Comparison of ENCODE assay signal across 10 mouse cellular contexts in the genomic region with DNA sequence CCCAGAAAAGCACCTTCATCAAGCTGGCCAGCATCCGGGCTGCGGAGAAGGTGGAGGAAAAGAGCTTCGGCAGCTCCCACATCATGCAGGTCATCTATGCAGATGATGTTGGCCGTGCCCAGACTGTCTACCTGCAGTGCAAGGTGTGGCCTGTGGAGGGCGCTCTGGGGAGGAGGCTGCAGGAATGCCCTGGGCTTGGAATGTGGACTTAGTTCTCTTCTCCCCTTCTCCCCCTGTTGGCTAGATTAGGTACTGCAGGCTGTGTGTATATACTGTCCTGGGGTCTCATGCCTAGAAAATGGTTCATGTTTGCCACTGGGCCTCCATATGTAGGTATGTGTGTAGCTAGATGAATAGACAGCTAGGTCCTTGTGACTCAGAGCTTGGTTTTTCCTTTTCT. TPM values are rescaled to one million over a fixed set of nuclear protein-coding genes. Genes with fewer than 3 reads are reported as not detected.
A peak's percentile ranks its signal among the peaks of the same experiment; 100 is the strongest.
DNase-seq lines count a peak whose midpoint lies in the region; ATAC-seq and TF ChIP-seq lines count a peak whose summit lies in the region.
"Had no signal": no experiment of that assay in that cellular context is flagged by ENCODE, and none has a peak within 500 bp of the region (broad histone marks: within the 10 kb centered on the region; RNA-seq: fewer than 3 reads in every experiment).

No protein-coding gene starts in this region.

- H3K27ac ChIP-seq in cerebellum, adult 2 months (ENCODE audit: insufficient read depth, low read length), result no peak overlapping the region
- no peak overlapping the region for H3K27ac ChIP-seq in small intestine, adult 2 months (ENCODE audit: insufficient read depth, low read depth, low read length)
- H3K27ac ChIP-seq: neural tube, embryonic 12.5 days had no signal

- no peak overlapping the region for H3K4me3 ChIP-seq in cerebellum, adult 2 months (replicated peaks; ENCODE audit: insufficient read depth, low read depth, low read length)
- no peak overlapping the region for H3K4me3 ChIP-seq in lung, adult 2 months (replicated peaks; ENCODE audit: extremely low read depth, low read depth, low read length)
- no peak overlapping the region for H3K4me3 ChIP-seq in small intestine, adult 2 months (ENCODE audit: low read depth, low read length)
- H3K4me3 ChIP-seq: neural tube, embryonic 12.5 days had no signal

- DNase-seq in cerebellum, adult 2 months, result peak in 1 of 2 experiments; percentile 29
- no peak for DNase-seq in lung, adult 2 months
- DNase-seq in lung, postnatal 25 days (ENCODE audit: low spot score), result no peak
- DNase-seq in brain, embryonic 14.5 days (ENCODE audit: low read depth), result no peak
- no peak for DNase-seq in adrenal gland, postnatal 25 days
- DNase-seq in yolk sac, embryonic 10.5 days (ENCODE audit: low spot score), result no peak

- H3K27me3 ChIP-seq in cerebellum, adult 2 months (ENCODE audit: control insufficient read depth, insufficient read depth, low read length), result no peaks in the 10 kb centered on the region
- H3K27me3 ChIP-seq in small intestine, adult 2 months (ENCODE audit: control insufficient read depth, insufficient read depth, low read length), result no peaks in the 10 kb centered on the region

- peak; percentile 48 for TF ChIP-seq CTCF in cerebellum, adult 2 months (IDR thresholded peaks at IDR 0.05; ENCODE audit: borderline replicate concordance, insufficient read depth, low read depth, low read length)
- 0 out of 2 replicates have a peak, but pooled peaks have one; percentile 24 for TF ChIP-seq CTCF in lung, adult 2 months (IDR thresholded peaks at IDR 0.05; ENCODE audit: insufficient read depth, low read length)
- peak; percentile 56 for TF ChIP-seq CTCF in brain, embryonic 14.5 days (IDR thresholded peaks at IDR 0.05; ENCODE audit: borderline replicate concordance, extremely low read depth, insufficient read depth, insufficient read length)
- peak; percentile 49; the same call in 1 of the 2 replicates for TF ChIP-seq CTCF in small intestine, adult 2 months (IDR thresholded peaks at IDR 0.05; ENCODE audit: extremely low read depth, insufficient read length, insufficient replicate concordance, low read depth, low read length)

- no peaks in the 10 kb centered on the region for H3K36me3 ChIP-seq in small intestine, adult 2 months (ENCODE audit: control insufficient read depth, insufficient read depth, low read length)
- H3K36me3 ChIP-seq: neural tube, embryonic 12.5 days had no signal

- ATAC-seq in cerebellum, adult (ENCODE audit: insufficient number of reproducible peaks, low FRiP score, low TSS enrichment), result no peak

- WGBS in cerebellum, adult 2 months, result 78% methylated on average over 5 of the region's 5 CpGs
- WGBS in lung, adult 2 months, result 83% methylated on average over 5 of the region's 5 CpGs
- 93% methylated on average over 5 of the region's 5 CpGs for WGBS in small intestine, adult 2 months

- H3K4me1 ChIP-seq in cerebellum, adult 2 months (ENCODE audit: control insufficient read depth, insufficient read depth, low read length), result no peaks in the 10 kb centered on the region
- H3K4me1 ChIP-seq in lung, adult 2 months (ENCODE audit: control insufficient read depth, insufficient read depth, low read length), result 0 out of 2 replicates have a peak, but pooled peaks cover 4% of the 10 kb centered on the region
- peaks cover 9% of the 10 kb centered on the region for H3K4me1 ChIP-seq in small intestine, adult 2 months (ENCODE audit: control insufficient read depth, insufficient read depth, insufficient read length, low read length)

- TF ChIP-seq POLR2A in cerebellum, adult 2 months (IDR thresholded peaks at IDR 0.05; ENCODE audit: borderline replicate concordance, insufficient read depth, low read length), result no peak
- TF ChIP-seq POLR2A in lung, adult 2 months (IDR thresholded peaks at IDR 0.05; ENCODE audit: borderline replicate concordance, extremely low read depth, low read depth, low read length), result no peak
- no peak for TF ChIP-seq POLR2A in brain, embryonic 14.5 days (IDR thresholded peaks at IDR 0.05; ENCODE audit: borderline replicate concordance, extremely low read depth, insufficient read depth, insufficient read length, poor library complexity, severe bottlenecking)
- TF ChIP-seq POLR2A in small intestine, adult 2 months (IDR thresholded peaks at IDR 0.05; ENCODE audit: low read depth, low read length), result no peak

RNA-seq across cellular contexts. Expression of gene Polr2j, which starts 11.9 kb away (rescaled TPM):
- 121 and 123 TPM in 2 replicates for polyA plus RNA-seq in cerebellum, adult 2 months (2012; rRNA removed)
- 35.0 and 37.1 TPM in 2 replicates for polyA plus RNA-seq in lung, adult 2 months (2012; rRNA removed)
- 144 and 199 TPM in 2 replicates for polyA plus RNA-seq in brain, embryonic 14.5 days (2012; rRNA removed)
- polyA plus RNA-seq in small intestine, adult 2 months (2012; rRNA removed), result 29.3 and 48.4 TPM in 2 replicates
- 76.9 and 82.2 TPM in 2 replicates for total RNA-seq in adrenal gland, postnatal 25 days (2021)

RNA-seq across cellular contexts. Expression of gene Rasa4, which starts 20.8 kb away (rescaled TPM):
- 32.7 and 32.9 TPM in 2 replicates for polyA plus RNA-seq in cerebellum, adult 2 months (2012; rRNA removed)
- 11.8 and 16.1 TPM in 2 replicates for polyA plus RNA-seq in lung, adult 2 months (2012; rRNA removed)
- 9.5 and 18.1 TPM in 2 replicates for polyA plus RNA-seq in brain, embryonic 14.5 days (2012; rRNA removed)
- 16.5 and 42.8 TPM in 2 replicates for polyA plus RNA-seq in small intestine, adult 2 months (2012; rRNA removed)
- total RNA-seq in adrenal gland, postnatal 25 days (2021), result 13.8 and 19.1 TPM in 2 replicates

RNA-seq across cellular contexts. Expression of gene Lrwd1, which starts 31.4 kb away (rescaled TPM):
- polyA plus RNA-seq in cerebellum, adult 2 months (2012; rRNA removed), result 21.5 and 23.7 TPM in 2 replicates
- polyA plus RNA-seq in lung, adult 2 months (2012; rRNA removed), result 32.3 and 35.4 TPM in 2 replicates
- polyA plus RNA-seq in brain, embryonic 14.5 days (2012; rRNA removed), result 45.7 and 69.0 TPM in 2 replicates
- 8.9 and 16.9 TPM in 2 replicates for polyA plus RNA-seq in small intestine, adult 2 months (2012; rRNA removed)
- total RNA-seq in adrenal gland, postnatal 25 days (2021), result 13.8 and 14.3 TPM in 2 replicates

RNA-seq across cellular contexts. Expression of gene Alkbh4, which starts 31.4 kb away (rescaled TPM):
- polyA plus RNA-seq in cerebellum, adult 2 months (2012; rRNA removed), result 15.7 and 17.2 TPM in 2 replicates
- 15.1 TPM in 2 replicates for polyA plus RNA-seq in lung, adult 2 months (2012; rRNA removed)
- 17.5 and 21.8 TPM in 2 replicates for polyA plus RNA-seq in brain, embryonic 14.5 days (2012; rRNA removed)
- 11.2 and 25.3 TPM in 2 replicates for polyA plus RNA-seq in small intestine, adult 2 months (2012; rRNA removed)
- 8.8 and 9.5 TPM in 2 replicates for total RNA-seq in adrenal gland, postnatal 25 days (2021)

RNA-seq across cellular contexts. Expression of gene Upk3bl, which starts 50.2 kb away (rescaled TPM):
- polyA plus RNA-seq in cerebellum, adult 2 months (2012; rRNA removed), result 1.0 and 1.1 TPM in 2 replicates
- 4.2 TPM in 1 of 2 replicates, not detected in the other for polyA plus RNA-seq in lung, adult 2 months (2012; rRNA removed)
- polyA plus RNA-seq in brain, embryonic 14.5 days (2012; rRNA removed), result 0.26 and 0.40 TPM in 2 replicates
- polyA plus RNA-seq in small intestine, adult 2 months (2012; rRNA removed), result 0.76 and 1.7 TPM in 2 replicates
- not detected in 2 replicates for total RNA-seq in adrenal gland, postnatal 25 days (2021)
- total RNA-seq: heart, postnatal 14 days had no signal
